Mouse (Mus musculus) liver, embryonic 14.5 days (tissue): ENCODE measurements around the gene Camkk2.

Experiments
- CTCF ChIP-seq: IDR thresholded peaks from 2 replicates; pipeline ENCODE4 v1.5.1; 2016; ENCODE audit warnings: antibody characterized with exemption, low read depth, control low read depth
- EP300 ChIP-seq: IDR thresholded peaks from 2 replicates; pipeline ENCODE4 v1.6.1; 2016; ENCODE audit warnings: antibody characterized with exemption, low read depth

DNA sequence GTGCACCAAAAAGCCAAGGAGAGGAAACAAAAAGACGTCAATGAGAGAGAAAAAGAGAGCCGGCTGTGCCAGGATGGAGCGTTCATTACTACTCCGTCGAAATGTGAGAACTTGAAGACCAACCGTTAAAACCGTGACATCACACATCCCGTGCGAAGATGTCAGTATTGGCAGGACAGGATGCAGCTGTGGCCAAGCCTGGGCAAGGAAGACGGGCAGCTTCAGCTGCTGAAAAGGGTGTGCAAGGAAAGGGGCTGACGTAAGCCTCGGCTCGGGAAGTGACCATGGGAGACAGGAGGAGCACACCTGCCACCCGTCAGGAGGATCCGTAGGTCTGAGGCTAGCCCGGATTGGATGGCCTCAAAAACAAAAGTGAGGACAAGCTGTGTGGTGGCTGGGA is 24.7 kb downstream of the Camkk2 start:
- no peak for TF ChIP-seq CTCF
- no peak for TF ChIP-seq EP300
